Mouse (Mus musculus) cerebellum, adult 11-12 months (tissue): Measurements from ENCODE around the gene Trim61.
"Not testable (repeated sequence)": the region's sequence is repeated elsewhere in the genome, so short reads cannot be mapped to it uniquely, and the experiment has no call there.

Experiments
- DNase-seq: peaks from one replicate; pipeline ENCODE4 v3.0.0; 2022

The Trim61 gene

GRCm38 (mm10) chr8:65018423-65018822 is at the start of gene Trim61, which contains the start of gene Trim60:
Trim61 (minus strand) TSS chr8:65018523.
Trim60 (minus strand) TSS chr8:65018584.
- no peak for DNase-seq

- DNase-seq, result no peak
Measured at GRCm38 (mm10) chr8:65067694-65068472, 49.6 kb upstream of the Trim61 start.

GRCm38 (mm10) chr8:65067031-65067430 is 48.7 kb upstream of the Trim61 start:
- DNase-seq, result no peak

- DNase-seq, result no peak
Measured at GRCm38 (mm10) chr8:65065622-65066021, 47.3 kb upstream of the Trim61 start.

- no peak for DNase-seq
Measured at GRCm38 (mm10) chr8:65064071-65064470, 45.7 kb upstream of the Trim61 start.

- DNase-seq, result no peak
Measured at GRCm38 (mm10) chr8:65062195-65062594, 43.9 kb upstream of the Trim61 start.

- DNase-seq, result no peak
Measured at GRCm38 (mm10) chr8:65056722-65057121, 38.4 kb upstream of the Trim61 start.

GRCm38 (mm10) chr8:65053968-65054367 is 35.6 kb upstream of the Trim61 start:
- DNase-seq, result no peak

- no peak for DNase-seq
Measured at GRCm38 (mm10) chr8:65053554-65053953, 35.2 kb upstream of the Trim61 start.

- DNase-seq, result no peak
Measured at GRCm38 (mm10) chr8:65047801-65048200, 29.5 kb upstream of the Trim61 start.

- no peak for DNase-seq
Measured at GRCm38 (mm10) chr8:65047193-65047592, 28.9 kb upstream of the Trim61 start.

- no peak for DNase-seq
Measured at GRCm38 (mm10) chr8:65046565-65046964, 28.2 kb upstream of the Trim61 start.

- no peak for DNase-seq
Measured at GRCm38 (mm10) chr8:65037117-65037533, 18.8 kb upstream of the Trim61 start, which contains the start of gene Apela. Apela (minus strand) TSS chr8:65037336.

GRCm38 (mm10) chr8:65034136-65034535 is 15.8 kb upstream of the Trim61 start:
- no peak for DNase-seq

GRCm38 (mm10) chr8:65033056-65033455 is 14.7 kb upstream of the Trim61 start:
- no peak for DNase-seq

- DNase-seq, result no peak
Measured at GRCm38 (mm10) chr8:65032107-65032506, 13.8 kb upstream of the Trim61 start.

- no peak for DNase-seq
Measured at GRCm38 (mm10) chr8:65030735-65031485, 12.6 kb upstream of the Trim61 start.

- no peak for DNase-seq
Measured at GRCm38 (mm10) chr8:65029776-65030175, 11.5 kb upstream of the Trim61 start.

- no peak for DNase-seq
Measured at GRCm38 (mm10) chr8:65028959-65029686, 10.8 kb upstream of the Trim61 start.

- DNase-seq, result no peak
Measured at GRCm38 (mm10) chr8:65022485-65022884, 4.2 kb upstream of the Trim61 start.

GRCm38 (mm10) chr8:65007616-65008015 is 10.7 kb downstream of the Trim61 start:
- not testable (repeated sequence) for DNase-seq

GRCm38 (mm10) chr8:64998806-64999365 is 19.4 kb downstream of the Trim61 start:
- DNase-seq, result no peak

GRCm38 (mm10) chr8:64987731-64988130 is 30.6 kb downstream of the Trim61 start, which contains the start of gene Trim75:
Trim75 (minus strand) TSS chr8:64987831.
- no peak for DNase-seq
